Mouse (Mus musculus): ENCODE results near the gene Dcakd. TPM values are rescaled to one million over a fixed set of nuclear protein-coding genes. Genes with fewer than 3 reads are reported as not detected.

The Dcakd gene
- total RNA-seq, 2 experiments from 2014 or later: 48.3 to 50.9 TPM

GRCm38 (mm10) chr11:103001063-103001462 is 27.1 kb downstream of the Dcakd start:
- no peak for DNase-seq (ENCODE audit: extremely low spot score in 1 of 2, low spot score in 2 of 2)
- intact Hi-C loops (cut with DNase I): no loop called here
- H3K27ac ChIP-seq: no peak overlapping the region
- no peak overlapping the region for H3K4me3 ChIP-seq
- no peak for TF ChIP-seq CTCF (IDR thresholded peaks at IDR 0.05)

GRCm38 (mm10) chr11:103000111-103000510 is 28.0 kb downstream of the Dcakd start:
- H3K4me3 ChIP-seq: no peak overlapping the region
- no peak for TF ChIP-seq CTCF (IDR thresholded peaks at IDR 0.05)
- DNase-seq (ENCODE audit: extremely low spot score in 1 of 2, low spot score in 2 of 2): no peak
- intact Hi-C loops (cut with DNase I): no loop called here
- no peak overlapping the region for H3K27ac ChIP-seq

- Histone ChIP-seq H3K27ac (no peak overlapping the region), H3K4me3 (no peak overlapping the region)
- no peak for TF ChIP-seq CTCF (IDR thresholded peaks at IDR 0.05)
- intact Hi-C loops (cut with DNase I): no loop called here
- DNase-seq (ENCODE audit: extremely low spot score in 1 of 2, low spot score in 2 of 2): no peak
Observed at GRCm38 (mm10) chr11:102999317-102999970, 28.7 kb downstream of the Dcakd start.

GRCm38 (mm10) chr11:102998577-102999316 is 29.4 kb downstream of the Dcakd start:
- no peak overlapping the region for H3K4me3 ChIP-seq
- no peak for TF ChIP-seq CTCF (IDR thresholded peaks at IDR 0.05)
- no peak overlapping the region for H3K27ac ChIP-seq
- no peak for DNase-seq (ENCODE audit: extremely low spot score in 1 of 2, low spot score in 2 of 2)
- intact Hi-C loops (cut with DNase I): no loop called here

GRCm38 (mm10) chr11:102998254-102998576 is 29.9 kb downstream of the Dcakd start:
- intact Hi-C loops (cut with DNase I): no loop called here
- Histone ChIP-seq H3K27ac (no peak overlapping the region), H3K4me3 (no peak overlapping the region)
- no peak for DNase-seq (ENCODE audit: extremely low spot score in 1 of 2, low spot score in 2 of 2)
- no peak for TF ChIP-seq CTCF (IDR thresholded peaks at IDR 0.05)

- intact Hi-C loops (cut with DNase I): no loop called here
- Histone ChIP-seq H3K27ac (no peak overlapping the region), H3K4me3 (no peak overlapping the region)
- no peak for TF ChIP-seq CTCF (IDR thresholded peaks at IDR 0.05)
- no peak for DNase-seq (ENCODE audit: extremely low spot score in 1 of 2, low spot score in 2 of 2)
Observed at GRCm38 (mm10) chr11:102996991-102997770, 31.0 kb downstream of the Dcakd start.

- no peak overlapping the region for H3K27ac ChIP-seq
- intact Hi-C loops (cut with DNase I): no loop called here
- no peak for DNase-seq (ENCODE audit: extremely low spot score in 1 of 2, low spot score in 2 of 2)
- no peak for TF ChIP-seq CTCF (IDR thresholded peaks at IDR 0.05)
- no peak overlapping the region for H3K4me3 ChIP-seq
Observed at GRCm38 (mm10) chr11:102996385-102996784, 31.7 kb downstream of the Dcakd start.

GRCm38 (mm10) chr11:102994952-102995351 is 33.2 kb downstream of the Dcakd start:
- no peak overlapping the region for H3K4me3 ChIP-seq
- no peak for TF ChIP-seq CTCF (IDR thresholded peaks at IDR 0.05)
- DNase-seq (ENCODE audit: extremely low spot score in 1 of 2, low spot score in 2 of 2): no peak
- H3K27ac ChIP-seq: no peak overlapping the region
- intact Hi-C loops (cut with DNase I): no loop called here

- no peak overlapping the region for H3K27ac ChIP-seq
- intact Hi-C loops (cut with DNase I): loop anchor here (1.0 kb wide), 1 partner anchor 93 kb away; the partner anchor contains the start of gene Gfap
Observed at GRCm38 (mm10) chr11:102993420-102994029, 34.6 kb downstream of the Dcakd start.

GRCm38 (mm10) chr11:102992940-102993339 is 35.2 kb downstream of the Dcakd start:
- intact Hi-C loops (cut with DNase I): loop anchor here (1.0 kb wide), 2 partner anchors 39 to 93 kb away; partner anchors contain the start of gene Gfap
- DNase-seq (ENCODE audit: extremely low spot score in 1 of 2, low spot score in 2 of 2): peak; percentile 62 to 71
- Histone ChIP-seq H3K27ac (no peak overlapping the region), H3K4me3 (no peak overlapping the region)
- peak; percentile 77 for TF ChIP-seq CTCF (IDR thresholded peaks at IDR 0.05)

More at GRCm38 (mm10) chr11:102993420-102994029, 34.6 kb downstream of the Dcakd start:
- no peak for TF ChIP-seq CTCF (IDR thresholded peaks at IDR 0.05)
- H3K4me3 ChIP-seq: no peak overlapping the region
- no peak for DNase-seq (ENCODE audit: extremely low spot score in 1 of 2, low spot score in 2 of 2)

- DNase-seq (ENCODE audit: extremely low spot score in 1 of 2, low spot score in 2 of 2): no peak
- H3K4me3 ChIP-seq: no peak overlapping the region
- intact Hi-C loops (cut with DNase I): loop anchor here (1.0 kb wide), 1 partner anchor 41 kb away; no protein-coding TSS in a partner anchor
- TF ChIP-seq CTCF (IDR thresholded peaks at IDR 0.05): no peak
- no peak overlapping the region for H3K27ac ChIP-seq
Observed at GRCm38 (mm10) chr11:102991681-102992080, 36.5 kb downstream of the Dcakd start.

Measured in left cerebral cortex, adult 2 months (tissue).